Mouse (Mus musculus): ENCODE measurements at regions not wholly inside any gene's neighbourhood (a gene's known extent, or its start where the extent isn't known, plus 50 kb on each side); places are given as distances from the start of the nearest gene placed in this dataset.
"Not testable (repeated sequence)": the region's sequence is repeated elsewhere in the genome, so short reads cannot be mapped to it uniquely, and the experiment has no call there.

DNA sequence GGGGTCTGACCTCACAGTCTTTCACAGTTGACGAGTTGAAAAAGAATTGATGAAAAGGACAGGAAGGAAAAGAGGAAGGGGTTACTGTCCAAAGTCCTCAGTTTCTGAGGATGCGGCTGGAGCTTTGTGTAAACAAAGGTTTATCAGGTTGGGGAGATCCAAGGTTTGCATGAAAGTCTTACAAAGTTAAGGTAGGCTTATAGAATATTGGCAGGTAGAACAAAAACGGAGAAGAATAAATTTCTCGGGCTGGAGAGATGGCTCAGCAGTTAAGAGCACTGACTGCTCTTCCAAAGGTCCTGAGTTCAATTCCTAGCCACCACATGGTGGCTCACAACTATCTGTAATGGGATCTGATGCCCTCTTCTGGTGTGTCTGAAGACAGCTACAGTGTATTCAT is 60.9 kb upstream of the Acpp start:
- not testable (repeated sequence) for DNase-seq (ENCODE audit: extremely low spot score)

DNA sequence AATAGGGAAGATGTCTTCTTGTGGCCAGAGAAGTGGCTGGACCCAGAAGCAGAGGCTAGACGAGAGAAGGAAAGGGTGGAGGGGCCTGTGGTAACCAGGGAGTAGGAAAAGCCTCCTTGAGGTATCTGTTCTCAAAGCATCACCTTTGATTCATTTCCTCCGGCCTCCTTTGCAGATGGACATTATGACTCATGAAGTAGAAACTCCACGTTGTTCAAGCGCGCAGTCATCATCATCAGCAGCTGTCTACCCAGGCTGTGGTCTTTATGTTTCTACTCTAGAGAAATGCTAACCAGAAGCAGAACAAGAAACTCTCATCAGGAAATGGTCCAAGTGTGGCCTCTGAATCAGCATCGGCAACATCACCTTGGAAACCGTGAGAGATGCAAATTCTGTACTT is 50.3 kb upstream of the Acpp start:
- DNase-seq (ENCODE audit: extremely low spot score) = no peak
